Mouse (Mus musculus) neural tube, embryonic 13.5 days (tissue): ENCODE results near the gene Itpr3. TPM values are rescaled to one million over a fixed set of nuclear protein-coding genes. Genes with fewer than 3 reads are reported as not detected.

Source experiments
- ATAC-seq: fragments of 200-750 bp; cut with Nextera tagmentation; 2 replicates; pipeline ENCODE4 v1.8.0; 2017; ENCODE audit warnings: low read depth, mild to moderate bottlenecking, moderate TSS enrichment, moderate library complexity
- H3K27ac ChIP-seq: fragments of 300-500 bp; sonication (generic); replicated peaks from 2 replicates; pipeline ENCODE4 v1.5.1; 2015; ENCODE audit warnings: moderate library complexity, mild to moderate bottlenecking, inconsistent platforms
- H3K27me3 ChIP-seq: fragments of 300-500 bp; sonication (generic); 2 replicates; pipeline ENCODE4 v1.6.1; 2015; ENCODE audit warnings: mild to moderate bottlenecking, inconsistent platforms
- H3K36me3 ChIP-seq: fragments of 300-500 bp; sonication (generic); 2 replicates; pipeline ENCODE4 v1.6.1; 2015; ENCODE audit warnings: mild to moderate bottlenecking, inconsistent platforms
- H3K4me1 ChIP-seq: fragments of 300-500 bp; sonication (generic); replicated peaks from 2 replicates; pipeline ENCODE4 v1.6.1; 2015; ENCODE audit warnings: inconsistent platforms
- H3K4me2 ChIP-seq: fragments of 300-500 bp; sonication (generic); 2 replicates; pipeline ENCODE4 v1.6.1; 2015; ENCODE audit warnings: inconsistent platforms, mild to moderate bottlenecking, moderate library complexity
- H3K4me3 ChIP-seq: fragments of 300-500 bp; sonication (generic); 2 replicates; pipeline ENCODE4 v1.5.1; 2015; ENCODE audit warnings: mild to moderate bottlenecking, inconsistent platforms
- H3K9ac ChIP-seq: fragments of 300-500 bp; sonication (generic); 2 replicates; pipeline ENCODE4 v1.6.1; 2015; ENCODE audit warnings: moderate library complexity, mild to moderate bottlenecking, inconsistent platforms
- H3K9me3 ChIP-seq: fragments of 300-500 bp; sonication (generic); 2 replicates; pipeline ENCODE4 v1.6.1; 2016; ENCODE audit warnings: inconsistent platforms
- WGBS: fragments of 180-500 bp; shearing (Covaris S2); methylation state at CpG from one replicate; pipeline ENCODE4 v1.1.7; 2015; 5-methylcytosine and 5-hydroxymethylcytosine counted together
- polyA plus RNA-seq: library from polyadenylated mRNA; unstranded; fragments of >200 nt; fragmentation: Nextera tagmentation; extraction: Ambion mirVana; gene quantifications from 2 replicates; pipeline ENCODE4 v1.2.1, GENCODE M21; 2015

Itpr3 gene
- polyA plus RNA-seq, 1 experiment from 2014 or later = 1.4 TPM

DNA sequence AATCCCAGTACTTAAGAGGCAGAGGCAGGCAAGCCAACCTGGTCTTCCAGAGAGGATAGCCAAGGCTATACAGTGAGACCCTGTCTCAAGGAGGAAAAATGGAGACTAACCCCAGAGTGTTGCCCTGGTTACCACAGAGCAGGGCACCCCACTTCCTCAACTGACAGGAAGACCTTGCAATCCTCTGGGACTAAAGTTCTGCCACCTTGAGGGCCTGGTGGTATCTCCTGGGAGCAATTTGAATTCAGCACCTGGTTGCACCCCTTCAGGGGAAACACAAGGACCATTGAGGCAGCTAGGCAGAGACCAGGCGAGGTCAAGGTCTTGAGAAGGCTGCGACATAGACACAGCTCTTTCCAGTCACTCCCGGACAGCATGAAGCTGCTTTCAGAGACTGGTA, 31.2 kb upstream of the Itpr3 start:
- H3K9me3 ChIP-seq = no peaks in the 10 kb centered on the region
- H3K27ac ChIP-seq = no peak overlapping the region
- peaks cover 51% of the 10 kb centered on the region for H3K36me3 ChIP-seq
- no peaks in the 10 kb centered on the region for H3K27me3 ChIP-seq
- 100% methylated on average over 3 of the region's 3 CpGs for WGBS
- no peak for ATAC-seq
- no peak overlapping the region for H3K4me2 ChIP-seq
- no peak overlapping the region for H3K4me3 ChIP-seq
- H3K9ac ChIP-seq = no peak overlapping the region
- peaks cover 20% of the 10 kb centered on the region for H3K4me1 ChIP-seq

DNA sequence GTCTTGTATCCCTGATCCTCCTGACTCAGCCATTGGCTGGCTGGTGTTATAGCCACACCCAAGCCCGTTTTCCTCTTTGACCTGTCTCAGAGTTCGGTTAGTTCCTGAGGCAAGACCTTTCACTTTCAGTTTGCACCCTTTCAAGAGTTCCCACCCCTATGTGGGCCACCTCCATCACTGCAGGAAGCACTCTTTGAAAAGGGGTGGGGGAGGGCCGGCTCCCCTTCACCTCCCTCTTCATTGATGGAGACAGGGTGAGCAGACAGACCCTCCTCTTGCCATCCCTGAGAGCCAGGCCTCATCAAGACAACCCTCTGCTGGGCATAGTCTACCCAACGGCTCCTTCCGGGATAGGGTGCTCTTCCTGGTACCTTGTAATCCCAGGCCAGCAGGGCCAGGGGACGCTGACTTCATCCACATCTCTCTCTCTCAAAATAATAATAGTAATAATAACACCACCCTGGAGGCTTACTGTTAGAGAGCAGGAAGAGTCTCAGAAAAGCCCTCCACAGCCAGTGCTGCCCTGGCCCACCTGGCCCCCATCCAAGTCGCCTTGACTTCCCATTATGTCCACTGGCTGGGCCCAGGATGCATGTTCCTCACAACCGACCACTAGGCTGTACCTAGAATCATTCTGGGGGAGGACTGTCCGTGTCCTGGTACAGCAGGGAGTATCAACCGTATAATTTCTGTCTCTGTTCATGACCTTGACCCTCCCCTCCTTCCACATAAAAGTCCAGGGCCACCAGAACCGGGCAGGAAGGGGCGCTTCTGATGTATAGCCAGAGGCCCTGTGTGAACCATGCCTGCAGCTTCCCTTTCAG, 29.4 kb upstream of the Itpr3 start:
- H3K4me1 ChIP-seq = peaks cover 21% of the 10 kb centered on the region
- H3K27ac ChIP-seq = peak overlapping the region; percentile 85
- peak overlapping the region; percentile 93 for H3K4me2 ChIP-seq
- H3K9ac ChIP-seq = peak overlapping the region; percentile 99
- H3K9me3 ChIP-seq = no peaks in the 10 kb centered on the region
- 37% methylated on average over 12 of the region's 12 CpGs for WGBS
- no peaks in the 10 kb centered on the region for H3K27me3 ChIP-seq
- H3K4me3 ChIP-seq = peak overlapping the region; percentile 78
- peak; percentile 41 for ATAC-seq
- H3K36me3 ChIP-seq = peaks cover 34% of the 10 kb centered on the region

DNA sequence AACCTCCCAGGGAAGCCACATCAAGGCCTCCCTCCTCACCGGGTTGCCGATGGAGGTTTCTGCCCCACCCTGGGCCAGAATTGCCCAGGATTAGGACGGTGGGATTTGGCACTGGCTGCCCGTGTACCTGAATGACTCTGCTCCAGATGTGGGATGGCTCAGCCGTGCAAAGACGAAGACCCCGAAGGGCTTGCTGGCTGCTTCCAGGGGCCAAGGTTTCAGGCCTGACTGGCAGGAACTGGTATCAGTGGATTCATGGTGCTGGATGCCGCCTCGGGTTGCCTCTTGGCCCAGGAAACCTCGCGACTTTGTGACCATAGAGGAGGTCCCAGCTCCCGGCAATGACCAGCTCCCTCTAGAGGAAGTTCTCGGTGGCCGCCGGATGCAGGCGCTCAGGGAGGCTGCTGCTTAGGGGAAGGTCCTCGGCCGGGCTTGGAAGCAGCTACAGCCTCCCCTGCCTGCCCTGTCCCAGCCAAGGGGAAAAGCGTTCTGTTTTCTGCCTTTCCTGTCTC, 28.8 kb upstream of the Itpr3 start:
- Histone ChIP-seq H3K4me1 (peaks cover 27% of the 10 kb centered on the region), H3K36me3 (peaks cover 29% of the 10 kb centered on the region), H3K27me3 (no peaks in the 10 kb centered on the region), H3K9me3 (no peaks in the 10 kb centered on the region), H3K4me2 (peak overlapping the region; percentile 93), H3K27ac (peak overlapping the region; percentile 85), H3K9ac (peak overlapping the region; percentile 99), H3K4me3 (peak overlapping the region; percentile 78)
- ATAC-seq = peak; percentile 85
- 3% methylated on average over 19 of the region's 19 CpGs for WGBS

DNA sequence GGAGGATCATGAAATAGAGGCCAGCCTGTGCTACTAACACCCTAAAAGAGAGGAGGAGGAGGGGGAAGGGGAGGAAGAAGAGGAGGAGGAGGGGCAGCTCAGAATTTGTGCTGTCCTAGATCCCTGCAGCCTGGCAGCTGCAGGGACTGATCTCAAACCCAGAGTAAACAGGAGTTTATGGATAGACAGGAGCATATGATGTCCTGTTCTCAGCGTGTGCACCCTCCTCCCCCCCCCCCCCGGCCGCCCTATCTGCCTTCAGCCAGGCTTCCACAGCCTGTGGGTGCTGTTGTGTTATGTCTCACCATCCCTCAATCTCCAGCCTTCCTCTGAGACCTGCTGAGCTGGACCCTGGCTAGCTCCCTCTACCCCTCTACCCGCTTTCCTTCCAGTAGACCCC, 28.2 kb upstream of the Itpr3 start, which contains the start of gene Bak1:
Bak1 (minus strand) TSS at position 101 of the 400 bp plus-strand sequence.
- peak within 1 kb of the TSS; percentile 93 for H3K4me2 ChIP-seq
- peak within 1 kb of the TSS; percentile 99 for H3K9ac ChIP-seq
- ATAC-seq = no peak
- peaks cover 23% of the 10 kb centered on the region for H3K36me3 ChIP-seq
- peak within 1 kb of the TSS; percentile 78 for H3K4me3 ChIP-seq
- 81% methylated on average over 3 of the region's 4 CpGs for WGBS
- peak within 1 kb of the TSS; percentile 85 for H3K27ac ChIP-seq
- peaks cover 27% of the 10 kb centered on the region for H3K4me1 ChIP-seq
- H3K27me3 ChIP-seq = no peaks in the 10 kb centered on the region
- H3K9me3 ChIP-seq = no peaks in the 10 kb centered on the region

DNA sequence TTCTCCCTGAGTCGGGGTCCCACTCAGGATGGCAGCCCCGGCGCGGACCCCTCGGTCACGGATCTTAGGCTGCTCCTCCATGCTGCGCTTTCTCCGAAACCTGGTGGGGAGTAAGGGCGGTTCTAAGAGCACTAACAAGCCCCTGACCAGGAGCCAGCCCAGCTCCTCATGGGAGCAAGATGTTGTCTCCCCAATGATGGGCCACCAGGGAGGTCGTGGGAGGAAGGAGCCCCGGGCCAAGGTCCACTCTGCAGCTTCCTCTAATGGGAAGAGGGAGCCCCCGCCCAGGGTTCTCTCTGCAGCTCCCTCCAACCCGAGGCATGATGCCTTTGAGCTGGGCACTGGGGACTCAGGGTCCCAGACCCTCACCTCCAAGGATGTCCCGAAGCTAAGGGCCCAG, 27.7 kb upstream of the Itpr3 start:
- Histone ChIP-seq H3K27ac (no peak overlapping the region), H3K9me3 (no peaks in the 10 kb centered on the region), H3K9ac (no peak overlapping the region), H3K4me3 (no peak overlapping the region), H3K36me3 (peaks cover 19% of the 10 kb centered on the region), H3K27me3 (no peaks in the 10 kb centered on the region), H3K4me1 (peaks cover 27% of the 10 kb centered on the region), H3K4me2 (no peak overlapping the region)
- ATAC-seq = no peak
- WGBS = 88% methylated on average over 14 of the region's 14 CpGs

DNA sequence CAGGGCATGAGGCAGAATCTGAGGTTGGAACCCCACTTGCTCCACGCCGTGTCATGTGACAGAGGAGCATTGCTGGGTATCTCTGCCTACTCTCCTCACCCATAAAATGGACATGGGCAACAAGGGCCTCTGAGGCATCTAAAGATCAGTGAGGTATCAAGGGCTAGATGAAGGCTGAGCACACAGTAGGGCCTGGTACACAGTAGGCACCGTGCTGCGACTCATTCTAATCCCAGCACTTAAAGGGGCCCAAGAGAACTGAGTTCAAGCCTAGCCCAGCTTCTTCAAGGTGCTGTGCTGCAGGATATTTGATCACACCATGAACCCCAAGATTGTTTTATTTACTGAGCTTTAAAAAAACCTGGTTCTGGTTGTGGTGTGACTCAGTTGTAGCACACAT, 26.2 kb upstream of the Itpr3 start:
- Histone ChIP-seq H3K36me3 (peaks cover 5% of the 10 kb centered on the region), H3K27ac (no peak overlapping the region), H3K4me2 (no peak overlapping the region), H3K9ac (no peak overlapping the region), H3K27me3 (no peaks in the 10 kb centered on the region), H3K4me3 (no peak overlapping the region), H3K9me3 (no peaks in the 10 kb centered on the region), H3K4me1 (peaks cover 27% of the 10 kb centered on the region)
- ATAC-seq = no peak
- 90% methylated on average over 4 of the region's 4 CpGs for WGBS

DNA sequence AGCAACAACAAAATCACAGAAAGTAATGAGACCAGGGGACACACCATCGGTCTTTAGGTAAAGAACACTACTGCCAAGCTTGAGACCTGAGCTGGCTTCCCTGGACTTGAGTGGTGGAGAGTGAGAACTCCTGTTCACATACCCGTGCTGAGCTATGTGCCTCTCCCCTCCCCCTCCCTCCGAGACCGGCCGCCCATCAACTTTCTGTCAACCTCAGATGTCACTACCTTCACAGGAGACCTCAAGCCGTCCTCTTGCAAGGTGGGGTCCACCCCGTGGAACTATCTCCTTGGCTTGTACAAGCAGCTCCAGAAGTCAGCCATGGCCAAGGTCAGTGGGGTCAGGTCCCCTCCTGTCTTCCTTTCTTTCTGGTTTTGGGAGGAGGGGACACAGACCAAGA, 24.8 kb upstream of the Itpr3 start:
- Histone ChIP-seq H3K27ac (no peak overlapping the region), H3K27me3 (no peaks in the 10 kb centered on the region), H3K4me2 (no peak overlapping the region), H3K36me3 (no peaks in the 10 kb centered on the region), H3K9me3 (no peaks in the 10 kb centered on the region), H3K9ac (no peak overlapping the region), H3K4me3 (no peak overlapping the region), H3K4me1 (peaks cover 21% of the 10 kb centered on the region)
- WGBS = 52% methylated on average over 7 of the region's 7 CpGs
- no peak for ATAC-seq

DNA sequence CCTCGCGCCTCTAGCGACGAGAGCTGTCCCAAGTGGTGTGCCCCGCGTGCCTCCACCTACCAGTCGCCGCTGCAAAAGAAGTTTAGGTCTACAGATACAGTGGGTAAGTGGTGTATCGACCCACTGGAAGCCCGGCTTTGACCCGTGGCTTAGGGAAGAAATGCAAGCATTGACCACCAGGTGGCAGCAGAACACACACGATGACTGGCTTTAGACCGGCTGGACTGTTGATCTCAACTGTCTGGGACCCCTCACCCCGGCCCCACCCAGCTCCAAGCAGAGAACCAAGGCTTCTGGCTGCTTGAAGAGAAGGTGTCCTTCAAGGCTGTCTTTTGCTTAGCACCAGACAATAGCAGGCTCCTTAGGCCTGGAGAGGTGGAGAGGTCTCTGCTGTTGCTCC, 24.2 kb upstream of the Itpr3 start:
- ATAC-seq = 0 out of 2 replicates have a peak, but pooled peaks have one; percentile 15
- Histone ChIP-seq H3K36me3 (no peaks in the 10 kb centered on the region), H3K4me3 (no peak overlapping the region), H3K27me3 (no peaks in the 10 kb centered on the region), H3K27ac (no peak overlapping the region), H3K4me1 (peaks cover 15% of the 10 kb centered on the region), H3K9ac (0 out of 2 replicates have a peak overlapping the region, but pooled peaks have one; percentile 17), H3K9me3 (no peaks in the 10 kb centered on the region), H3K4me2 (peak overlapping the region; percentile 33; the same call in 1 of the 2 replicates)
- WGBS = 2% methylated on average over 14 of the region's 14 CpGs

DNA sequence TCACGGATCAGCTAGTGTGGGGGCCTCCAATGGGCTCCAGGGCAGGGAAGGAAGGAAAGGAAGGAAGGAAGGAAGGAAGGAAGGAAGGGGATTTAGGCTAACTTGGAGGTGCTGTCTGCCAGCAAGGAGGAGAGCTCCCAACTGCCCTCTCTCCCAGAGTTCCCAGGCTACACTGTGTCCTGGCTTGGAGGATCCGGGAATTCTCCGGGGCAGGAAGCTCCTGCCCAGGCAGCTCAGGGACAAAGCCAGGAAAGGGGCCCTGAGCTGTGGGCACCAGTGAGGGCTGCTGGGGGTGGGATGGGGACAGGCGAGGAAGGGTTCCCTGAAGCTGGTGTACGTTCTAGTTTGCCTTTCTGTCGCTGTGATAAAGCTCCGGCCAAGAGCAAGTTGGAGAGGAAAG, 20.6 kb upstream of the Itpr3 start:
- WGBS = 71% methylated on average over 7 of the region's 7 CpGs
- Histone ChIP-seq H3K4me3 (no peak overlapping the region), H3K36me3 (no peaks in the 10 kb centered on the region), H3K27me3 (no peaks in the 10 kb centered on the region), H3K9me3 (no peaks in the 10 kb centered on the region), H3K27ac (0 out of 2 replicates have a peak overlapping the region, but pooled peaks have one; percentile 7), H3K9ac (peak overlapping the region; percentile 41; the same call in 1 of the 2 replicates), H3K4me1 (peaks cover 39% of the 10 kb centered on the region), H3K4me2 (no peak overlapping the region)
- no peak for ATAC-seq

DNA sequence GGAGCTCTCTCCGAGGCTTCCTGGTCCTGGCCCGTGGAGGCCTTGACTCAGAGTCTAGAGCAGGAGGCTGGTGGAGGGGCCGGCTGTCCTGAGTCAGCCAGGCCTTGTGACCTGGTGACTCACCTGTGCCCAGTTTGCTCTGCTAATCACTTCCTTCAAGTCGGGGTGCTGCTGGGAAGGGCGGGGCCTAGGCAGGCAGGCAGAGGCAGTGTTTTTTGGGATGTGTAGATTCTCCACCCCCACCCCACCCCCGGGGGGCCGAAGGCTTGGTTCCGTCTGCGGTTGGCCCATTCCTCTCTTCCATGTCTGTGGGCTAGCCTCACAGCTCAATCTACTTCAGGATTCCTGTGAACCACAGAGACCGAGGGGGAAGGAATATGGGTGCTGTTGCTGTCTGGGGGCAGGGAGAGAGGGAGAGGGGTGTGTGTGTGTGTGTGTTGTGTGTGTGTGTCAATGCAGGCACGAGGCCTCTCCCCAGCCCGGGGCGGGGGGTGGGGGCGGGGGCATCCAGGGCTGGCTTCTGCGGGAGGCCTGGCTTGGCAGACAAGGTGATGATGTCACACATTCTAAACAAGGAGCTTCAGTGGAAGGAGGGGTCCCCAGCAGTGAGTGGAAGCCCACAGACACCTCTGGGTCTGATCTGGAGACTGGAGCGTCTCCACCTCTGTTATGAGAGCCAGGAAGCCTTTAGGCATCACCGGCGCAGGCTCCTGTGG, 18.6 kb upstream of the Itpr3 start:
- ATAC-seq = no peak
- Histone ChIP-seq H3K9me3 (no peaks in the 10 kb centered on the region), H3K4me2 (no peak overlapping the region), H3K9ac (0 out of 2 replicates have a peak overlapping the region, but pooled peaks have one; percentile 8), H3K36me3 (no peaks in the 10 kb centered on the region), H3K4me3 (no peak overlapping the region), H3K4me1 (peaks cover 37% of the 10 kb centered on the region), H3K27ac (no peak overlapping the region), H3K27me3 (no peaks in the 10 kb centered on the region)
- WGBS = 50% methylated on average over 17 of the region's 18 CpGs

DNA sequence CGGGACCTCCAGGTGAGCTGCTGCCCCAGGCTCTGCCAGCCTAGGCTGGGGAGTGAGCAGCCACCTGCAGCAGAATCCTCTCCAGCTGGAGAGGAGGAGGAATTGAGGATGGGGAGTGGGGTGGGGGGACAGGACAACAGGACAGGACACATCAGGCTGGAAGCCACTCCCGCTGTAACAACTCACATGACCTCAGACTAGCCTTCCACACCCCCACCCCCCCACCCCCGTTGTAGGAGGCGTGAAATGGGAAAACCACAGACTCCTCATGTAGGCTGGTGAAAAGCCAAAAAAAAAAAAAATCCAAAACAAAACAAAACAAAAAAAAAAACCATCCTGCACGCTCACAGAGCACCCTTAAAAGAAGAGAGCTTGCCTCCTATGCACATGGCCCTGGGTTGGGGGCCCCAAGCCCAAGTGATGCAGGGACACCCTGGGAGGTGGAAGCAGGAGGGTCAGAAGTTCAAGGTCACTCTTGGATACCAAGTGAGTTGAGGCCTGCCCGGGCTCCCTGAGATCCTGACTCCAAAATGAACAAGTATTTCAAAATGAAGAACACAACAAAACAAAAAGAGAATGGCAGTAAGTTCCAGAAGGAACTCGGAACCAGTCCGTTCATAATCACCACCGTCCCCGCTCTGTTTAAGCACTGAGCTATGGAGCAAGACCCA, 17.5 kb upstream of the Itpr3 start:
- Histone ChIP-seq H3K4me2 (no peak overlapping the region), H3K27me3 (no peaks in the 10 kb centered on the region), H3K9ac (peak overlapping the region; percentile 43; the same call in 1 of the 2 replicates), H3K4me1 (peaks cover 37% of the 10 kb centered on the region), H3K9me3 (no peaks in the 10 kb centered on the region), H3K27ac (peak overlapping the region; percentile 62; the same call in 1 of the 2 replicates), H3K4me3 (no peak overlapping the region), H3K36me3 (no peaks in the 10 kb centered on the region)
- ATAC-seq = no peak
- 72% methylated on average over 10 of the region's 10 CpGs for WGBS
